Mouse (Mus musculus) cortical plate, adult 2 months (tissue): ENCODE results near the gene Calu.

ENCODE experiments used
- CTCF ChIP-seq: fragments of 200-500 bp; IDR thresholded peaks from 2 replicates; pipeline ENCODE4 v1.5.1; 2011; ENCODE audit warnings: mild to moderate bottlenecking, control low read depth, low read length; ENCODE audit not compliant: insufficient read depth; ENCODE audit errors: extremely low read depth
- POLR2A ChIP-seq: fragments of 200-500 bp; IDR thresholded peaks from 2 replicates; pipeline ENCODE4 v1.6.1; 2011; ENCODE audit warnings: mild to moderate bottlenecking, low read length, control low read depth; ENCODE audit not compliant: insufficient read depth; ENCODE audit errors: extremely low read depth

GRCm38 (mm10) chr6:29394286-29394685 lies 46.4 kb downstream of the Calu start:
- no peak for TF ChIP-seq CTCF
- no peak for TF ChIP-seq POLR2A
